Mouse (Mus musculus): ENCODE data around the gene Itpr1.

The Itpr1 gene

DNA sequence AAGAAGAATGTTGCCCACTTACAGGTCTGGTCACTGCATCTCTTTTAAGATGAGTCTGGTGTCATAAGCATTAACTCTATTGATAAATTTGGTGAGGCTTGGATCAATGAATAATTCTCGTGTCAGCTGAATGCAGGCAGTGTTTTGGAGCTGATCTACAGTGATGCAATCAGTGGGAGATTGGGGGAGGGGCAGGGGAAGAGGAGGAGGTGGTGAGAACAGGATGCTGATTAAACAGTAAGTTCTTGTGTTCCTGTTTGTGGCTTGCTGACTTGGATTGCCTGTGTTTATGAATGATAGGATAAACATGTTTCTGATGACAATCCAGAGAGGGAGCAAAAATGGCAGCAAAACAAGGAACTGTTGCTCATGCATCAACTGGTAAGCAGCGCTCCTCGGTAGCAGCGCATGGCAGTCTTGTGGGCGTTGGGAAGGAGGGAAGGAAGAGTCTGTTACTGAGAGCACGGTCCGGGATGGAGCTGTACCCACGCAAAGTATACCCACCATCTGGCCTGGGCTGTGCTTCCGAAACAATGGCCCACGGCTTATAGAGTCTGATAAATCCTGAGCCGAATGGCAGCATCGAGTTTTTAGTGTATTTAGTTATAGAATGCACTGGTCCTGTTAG lies 64.1 kb downstream of the Itpr1 start:
- no peak for DNase-seq (ENCODE audit: low spot score in 2 of 2)

DNA sequence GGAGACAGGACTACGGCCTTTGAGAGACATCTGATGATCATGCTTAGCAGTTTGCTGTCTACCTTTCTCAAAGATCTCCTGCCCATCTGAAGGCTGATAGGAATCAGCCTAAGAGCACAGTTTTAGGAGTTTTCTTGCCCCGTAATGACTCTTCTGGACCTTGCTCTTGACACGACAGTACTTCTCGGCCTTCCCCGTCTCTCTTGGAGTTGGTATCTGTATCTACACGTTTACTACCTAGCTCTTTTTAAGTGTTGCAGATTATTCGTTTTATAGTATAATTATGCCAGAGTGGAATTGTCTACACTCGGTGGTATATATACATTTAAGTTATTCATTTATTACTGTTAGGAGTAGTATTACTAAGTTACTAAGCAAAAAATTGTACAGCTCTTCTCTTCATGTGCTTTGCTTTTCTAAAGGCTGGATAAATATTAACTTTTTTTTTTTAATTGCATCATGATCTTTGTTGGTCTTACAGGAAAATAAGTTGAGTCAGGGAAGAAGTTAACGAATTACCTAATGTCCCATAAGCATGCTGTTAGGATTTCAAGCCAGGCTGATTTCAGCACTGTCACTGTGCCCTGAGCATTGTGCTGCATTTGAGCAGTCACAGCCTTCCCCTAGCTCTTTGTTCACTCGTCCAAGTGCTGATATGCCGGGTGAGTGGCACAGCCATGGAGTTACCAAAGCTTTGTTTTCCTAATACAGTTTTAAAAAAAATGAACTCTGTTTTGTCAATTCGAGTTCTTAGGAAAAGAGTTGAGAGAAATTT lies 64.9 kb downstream of the Itpr1 start:
- DNase-seq (ENCODE audit: low spot score in 2 of 2): no peak

DNA sequence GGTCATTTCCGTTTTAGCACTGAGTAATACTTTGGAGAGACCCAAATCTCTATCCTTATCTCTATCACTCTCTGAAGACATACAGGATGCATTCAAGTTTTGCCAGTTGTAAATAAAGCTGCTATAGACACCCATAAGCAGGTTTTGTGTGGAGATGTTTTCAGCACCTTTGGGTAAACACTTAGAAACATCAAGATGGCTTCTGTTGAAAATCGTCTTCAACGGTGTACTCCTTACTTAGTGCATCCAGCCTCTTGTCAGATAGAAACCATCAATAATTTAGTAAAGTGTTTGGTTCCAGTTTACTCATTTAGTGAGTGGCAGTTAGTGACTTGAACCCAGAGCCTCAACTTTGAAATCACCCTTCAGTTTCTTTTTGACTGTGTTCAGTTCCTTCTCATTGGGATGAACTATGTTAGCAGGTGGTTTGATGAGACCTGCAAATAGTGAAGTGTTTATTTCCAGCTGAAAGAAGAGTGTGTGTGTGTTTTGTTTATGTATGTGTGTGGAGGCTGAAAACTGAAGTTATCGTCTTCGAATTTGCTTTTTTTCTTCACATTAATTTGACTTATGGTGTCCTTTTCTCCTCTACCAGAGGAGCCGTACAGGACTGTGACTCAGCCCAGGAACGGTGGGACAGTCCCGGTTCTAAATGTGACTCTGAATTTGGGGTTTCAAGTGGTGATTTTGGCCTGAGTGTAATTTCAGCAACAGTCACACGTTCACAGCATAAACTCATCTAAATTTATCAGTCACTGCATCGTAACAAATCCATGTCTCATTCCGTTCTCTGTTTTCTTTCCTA lies 66.1 kb downstream of the Itpr1 start:
- no peak for DNase-seq (ENCODE audit: low spot score in 2 of 2)

DNA sequence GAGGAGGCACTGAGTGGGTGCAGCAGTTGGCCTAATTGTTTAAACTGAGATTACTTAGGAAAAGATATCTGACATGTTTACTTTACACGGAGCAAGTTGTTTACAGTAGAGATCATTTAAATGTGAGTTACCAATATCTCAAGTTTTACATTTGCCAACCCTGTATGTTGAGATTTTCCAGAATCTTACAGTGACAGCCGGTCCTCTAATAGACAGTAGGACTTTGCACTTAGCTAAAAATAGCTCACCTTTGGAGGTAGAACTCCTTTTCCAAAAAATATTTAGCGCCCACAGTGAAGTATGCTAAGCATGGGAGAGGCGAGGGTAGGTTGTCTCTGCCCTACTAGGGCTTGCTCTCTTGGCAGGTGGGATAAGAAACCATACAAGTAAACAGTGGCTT lies 69.2 kb downstream of the Itpr1 start:
- no peak for DNase-seq (ENCODE audit: low spot score in 2 of 2)

DNA sequence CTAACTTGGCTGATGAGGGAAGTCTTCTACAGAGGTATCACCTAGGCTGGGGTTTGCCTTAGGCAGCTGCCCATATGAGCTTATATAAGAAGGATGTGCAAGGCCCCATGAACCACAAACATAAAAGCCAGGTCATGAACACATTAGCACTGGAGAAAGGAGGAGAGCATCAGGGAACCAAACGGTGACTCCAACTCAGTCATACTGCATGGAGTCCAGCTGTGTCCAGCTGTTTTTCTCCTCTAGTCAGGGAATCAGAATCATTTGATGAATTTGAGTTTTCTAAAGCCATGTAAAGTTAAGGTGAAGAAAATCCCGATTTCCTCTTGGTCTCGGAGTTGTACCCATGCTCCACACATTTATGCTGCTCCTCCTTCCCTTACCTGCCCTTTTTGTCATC lies 69.7 kb downstream of the Itpr1 start:
- DNase-seq (ENCODE audit: low spot score in 2 of 2): no peak

DNA sequence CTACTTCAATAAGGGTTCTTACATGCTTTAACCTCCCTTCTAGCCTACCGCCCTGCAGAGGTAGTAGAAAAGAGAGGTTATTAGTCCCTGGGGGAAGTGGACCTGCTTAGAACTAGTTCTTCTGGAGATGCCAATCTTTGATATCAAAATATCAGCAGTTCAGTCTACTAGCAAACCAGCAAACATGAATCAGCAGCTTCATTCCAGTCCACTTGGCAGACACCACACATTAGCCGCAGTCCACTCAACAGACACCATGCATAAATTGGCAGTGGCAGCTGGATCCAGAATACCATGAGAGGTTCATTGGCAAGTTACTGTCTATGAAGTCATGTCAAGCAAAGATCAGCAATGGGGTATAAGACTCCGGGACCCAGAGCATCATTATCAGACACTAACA lies 71.8 kb downstream of the Itpr1 start:
- no peak for DNase-seq (ENCODE audit: low spot score in 2 of 2)

DNA sequence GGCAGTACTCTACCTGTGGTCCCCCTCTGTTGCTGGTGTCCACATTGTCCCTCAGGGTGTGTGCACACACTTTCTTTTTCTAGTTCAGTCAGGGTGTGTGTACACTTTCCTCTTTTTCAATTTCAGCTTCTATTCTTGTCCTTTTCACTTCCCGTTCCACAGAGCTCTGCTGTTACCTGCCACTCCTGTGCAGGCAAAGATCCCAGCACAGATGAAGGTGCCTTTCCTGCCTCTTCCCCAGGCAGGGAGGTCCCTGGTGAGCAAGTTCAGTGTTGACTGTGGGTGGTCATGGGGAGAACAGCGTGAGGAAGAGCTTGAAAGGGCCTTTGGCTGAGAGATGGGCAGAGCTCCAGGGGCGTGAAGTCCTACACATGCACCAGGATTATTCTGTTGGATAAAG lies 76.1 kb downstream of the Itpr1 start:
- DNase-seq (ENCODE audit: low spot score in 2 of 2): no peak

DNA sequence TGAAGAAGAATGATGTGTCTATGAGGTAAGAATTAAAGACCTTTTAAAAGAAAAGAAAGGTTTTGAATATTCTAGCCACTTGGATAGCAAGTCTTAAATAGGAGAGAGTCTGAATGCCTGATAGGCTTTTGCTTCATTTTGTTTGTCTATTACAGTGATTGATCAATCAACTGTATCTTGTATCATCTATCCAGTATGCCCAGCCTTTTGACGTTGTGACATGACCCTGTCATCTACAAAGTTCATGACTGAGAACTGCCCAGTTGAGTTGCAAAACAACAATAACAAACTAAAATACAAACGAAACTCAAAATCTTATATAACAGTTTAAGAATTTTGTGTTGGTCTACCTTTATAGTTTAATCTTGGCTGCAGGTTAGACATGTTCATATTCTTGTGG lies 78.1 kb downstream of the Itpr1 start:
- no peak for DNase-seq (ENCODE audit: low spot score in 2 of 2)

DNA sequence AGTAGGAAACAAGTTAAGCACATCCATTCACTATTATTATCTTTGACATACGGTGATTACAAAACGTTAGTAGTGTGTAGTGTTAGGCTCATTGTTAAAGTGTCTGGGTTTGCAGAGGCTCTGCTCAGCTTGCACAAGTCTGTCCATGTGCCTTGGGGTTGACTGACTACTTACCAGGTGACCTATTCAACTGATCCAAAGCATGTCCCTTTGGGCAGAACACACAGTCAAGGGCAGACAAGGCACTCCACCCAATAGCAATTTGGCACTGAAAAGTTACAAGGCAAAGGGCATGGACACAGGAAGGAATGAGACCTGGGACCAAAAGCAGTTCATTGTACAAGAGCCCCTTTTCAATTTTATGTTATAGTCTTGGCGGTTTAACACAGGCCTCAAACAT lies 78.7 kb downstream of the Itpr1 start:
- DNase-seq (ENCODE audit: low spot score in 2 of 2): no peak

DNA sequence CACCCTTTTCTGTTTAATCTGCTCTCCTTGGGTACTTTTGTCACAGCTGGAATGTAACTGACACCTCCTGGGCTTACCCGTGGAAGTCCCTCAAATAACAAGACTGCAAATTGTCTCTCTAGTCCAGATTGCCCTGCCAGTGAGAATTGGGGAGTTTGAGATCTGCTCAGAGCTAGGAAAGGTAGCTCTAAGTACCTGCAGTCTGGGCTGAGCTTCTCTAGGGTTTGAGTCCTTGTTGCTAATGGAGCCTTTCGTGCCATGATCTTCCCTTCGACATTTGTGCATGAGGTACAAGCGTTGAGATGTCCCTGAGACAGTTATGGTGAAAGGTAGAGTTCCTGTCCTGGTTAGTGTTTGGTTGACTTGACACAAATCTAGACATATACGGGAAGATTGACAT lies 89.0 kb downstream of the Itpr1 start:
- no peak for DNase-seq (ENCODE audit: low spot score in 2 of 2)

DNA sequence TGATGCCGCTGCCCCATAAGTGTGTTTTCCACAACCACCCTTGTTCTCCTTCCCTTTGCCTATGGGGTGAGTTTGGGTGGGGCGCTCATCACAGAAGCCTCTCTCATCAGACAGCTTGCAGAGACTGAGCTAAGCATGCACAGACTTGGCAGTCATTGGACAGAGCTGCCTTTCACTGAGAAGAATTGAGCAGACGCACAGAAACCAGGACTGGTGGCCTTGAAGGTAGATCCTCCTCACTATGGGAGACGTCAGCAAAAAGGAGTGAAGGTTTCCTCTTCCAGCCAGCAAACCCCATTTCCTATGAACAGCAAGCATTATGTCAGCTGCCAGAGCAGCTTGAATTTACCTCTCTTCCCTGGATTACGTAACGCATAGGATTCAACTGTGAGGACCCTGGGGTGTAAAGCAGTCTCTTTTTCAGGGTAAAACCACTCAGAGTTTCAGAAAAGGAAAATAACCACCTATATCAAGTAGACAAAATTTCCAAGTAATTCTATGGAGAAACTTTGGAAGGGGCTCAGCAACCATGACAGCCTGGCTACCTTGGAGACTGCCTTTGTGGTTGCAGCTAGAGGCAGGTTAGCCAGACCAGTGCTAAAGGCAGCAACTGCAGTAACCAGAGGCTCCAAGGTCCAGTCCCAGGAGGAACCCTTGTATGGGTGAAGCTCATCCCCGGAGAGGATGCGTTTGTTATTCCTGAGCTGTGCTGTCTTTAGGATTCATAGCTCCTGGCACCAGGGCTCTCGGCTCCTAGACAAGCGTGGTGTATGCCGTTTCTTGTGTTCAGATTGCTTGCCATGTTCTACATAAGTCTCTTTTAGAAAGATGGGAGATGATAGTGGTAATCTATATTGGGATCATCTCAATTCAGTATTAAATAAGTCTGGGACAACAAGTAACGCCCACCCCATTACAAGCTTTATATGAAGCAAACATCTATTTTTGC lies 91.0 kb downstream of the Itpr1 start:
- no peak for DNase-seq (ENCODE audit: low spot score in 2 of 2)

DNA sequence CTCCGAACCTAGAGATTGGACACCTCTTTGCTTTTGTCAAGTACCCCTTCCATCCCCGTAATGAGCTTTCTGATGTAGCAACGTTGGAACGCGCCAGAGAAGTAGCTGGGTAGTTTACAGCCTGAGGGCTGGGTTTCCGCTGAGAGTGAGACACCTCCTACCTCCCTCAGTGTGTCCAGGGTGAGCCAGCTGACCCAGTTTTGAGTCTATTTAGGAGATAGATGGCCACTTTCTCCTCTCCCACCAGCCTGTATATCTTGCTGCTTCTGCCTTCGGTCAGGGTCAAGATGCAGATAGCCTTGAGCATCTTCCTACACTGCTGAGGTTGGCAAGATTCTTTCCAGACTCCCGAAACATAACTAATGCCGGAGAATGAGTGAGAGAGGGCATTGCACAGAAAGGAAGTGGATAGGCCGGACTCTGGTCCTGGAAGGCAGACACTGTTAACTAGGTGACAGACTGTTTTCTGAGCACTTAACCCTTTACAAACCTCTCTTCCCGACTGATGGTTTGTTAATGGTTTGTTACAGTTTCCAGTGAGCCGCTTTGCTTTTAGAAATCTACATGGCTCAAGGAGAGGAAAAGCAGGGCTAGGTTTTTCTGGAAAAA lies 92.4 kb downstream of the Itpr1 start:
- DNase-seq (ENCODE audit: low spot score in 2 of 2): no peak

DNA sequence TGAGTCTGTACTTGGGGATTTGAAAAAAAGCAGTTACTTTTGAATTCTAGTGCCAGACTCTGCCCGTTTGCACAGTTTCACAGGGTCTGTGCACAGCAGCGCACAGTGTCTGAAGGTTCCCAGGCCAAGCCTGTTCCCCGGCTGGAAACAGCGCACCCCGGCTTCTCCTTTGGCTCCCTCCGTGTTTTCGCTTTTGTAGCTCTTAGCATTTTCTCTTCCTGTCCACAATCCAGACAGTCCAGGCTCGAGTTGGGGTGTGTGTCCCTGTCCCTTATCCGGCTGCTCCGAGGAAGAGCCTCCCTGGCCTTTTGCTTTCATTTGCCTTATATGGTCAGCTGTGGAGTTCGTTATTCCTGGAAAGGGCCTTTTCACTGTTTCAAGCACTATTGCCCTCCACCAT lies 93.3 kb downstream of the Itpr1 start:
- DNase-seq (ENCODE audit: low spot score in 2 of 2): no peak

DNA sequence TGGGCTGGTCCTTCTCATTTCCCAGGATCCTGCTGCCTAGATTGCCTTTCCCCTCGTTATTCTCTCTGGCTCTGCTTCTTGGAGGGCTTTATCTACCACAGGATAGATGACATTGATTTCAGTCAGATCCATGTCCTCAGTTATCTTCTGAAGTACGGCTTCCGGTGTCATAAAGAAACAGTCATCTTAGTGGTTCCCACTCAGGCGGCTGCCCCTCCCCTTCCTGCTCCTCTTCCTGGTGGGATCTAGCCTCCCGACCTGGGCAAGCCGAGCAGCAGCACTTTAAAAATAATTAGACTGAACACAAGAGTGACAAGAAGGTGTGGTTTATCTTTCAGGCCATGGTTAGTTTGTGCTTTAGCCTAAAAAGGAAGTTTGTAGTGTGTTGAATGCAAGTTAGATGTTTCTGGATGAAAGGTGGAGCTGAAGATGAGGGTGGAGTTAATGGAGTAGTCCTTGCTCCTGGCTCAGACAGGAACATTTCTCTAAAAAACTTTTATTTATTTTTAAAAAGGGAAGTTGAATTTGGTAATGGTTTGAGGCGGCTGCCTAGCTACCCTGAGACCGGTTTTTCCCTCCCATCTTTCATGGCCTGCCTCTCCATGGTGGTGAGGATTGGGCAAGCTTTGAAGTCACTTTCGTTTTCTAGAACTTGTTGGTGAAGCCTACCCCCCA lies 94.2 kb downstream of the Itpr1 start:
- DNase-seq (ENCODE audit: low spot score in 2 of 2): no peak

DNA sequence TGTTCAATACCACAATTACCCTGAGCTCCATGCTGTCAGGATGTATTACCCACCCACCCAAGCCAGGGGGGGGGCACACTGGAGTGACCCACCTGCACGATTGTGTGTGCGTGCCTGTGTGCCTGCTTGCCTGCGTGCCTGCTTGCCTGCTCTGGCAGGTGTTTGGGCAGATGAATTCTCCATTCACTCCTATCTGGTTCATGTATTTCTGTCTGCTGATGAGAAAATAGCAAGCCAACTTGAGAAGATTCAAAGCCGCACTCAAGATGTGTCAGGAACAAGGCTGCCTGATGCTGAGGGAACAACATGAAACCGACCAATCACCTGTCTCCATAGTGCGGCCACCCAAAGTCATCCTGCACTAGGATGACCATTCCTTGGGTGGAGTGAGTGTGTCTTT lies 94.9 kb downstream of the Itpr1 start:
- no peak for DNase-seq (ENCODE audit: low spot score in 2 of 2)

DNA sequence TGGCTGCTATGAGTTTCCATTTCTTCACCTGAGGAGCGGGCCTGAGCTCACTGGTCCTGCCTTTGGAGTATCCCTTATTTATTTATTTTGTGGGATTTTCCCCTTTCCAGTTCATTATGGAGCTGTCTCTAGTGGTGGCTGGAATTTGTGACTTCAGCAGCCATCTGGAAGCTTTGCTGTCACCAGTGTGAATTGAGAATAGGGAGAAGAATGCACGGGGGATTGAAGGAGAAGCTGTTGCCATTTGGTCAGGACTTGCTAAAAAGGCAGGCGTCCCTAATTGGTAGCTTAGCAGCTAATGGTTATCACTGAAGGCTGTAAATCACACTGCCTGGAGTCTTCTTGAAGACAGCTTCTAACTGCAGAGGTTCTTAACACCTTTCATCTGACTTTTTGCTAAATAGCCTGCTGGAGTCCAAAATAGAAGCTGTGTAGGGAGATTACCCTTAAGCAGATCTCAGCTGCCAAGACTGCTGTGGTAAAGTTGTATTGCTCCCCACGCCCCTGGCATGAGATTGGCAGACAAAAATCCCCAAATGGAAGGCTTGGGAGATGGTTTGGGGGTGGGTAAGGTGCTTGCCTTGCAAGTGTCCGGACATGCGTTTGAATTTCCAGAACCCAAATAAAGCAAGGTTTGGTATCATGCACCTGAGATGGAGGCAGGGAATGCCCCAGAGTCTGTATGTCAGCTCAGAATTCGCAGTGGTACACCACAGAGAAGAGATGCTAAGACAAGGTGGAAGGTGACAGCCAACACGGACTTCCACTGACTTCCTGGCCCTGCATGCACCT lies 96.7 kb downstream of the Itpr1 start:
- no peak for DNase-seq (ENCODE audit: low spot score in 2 of 2)

DNA sequence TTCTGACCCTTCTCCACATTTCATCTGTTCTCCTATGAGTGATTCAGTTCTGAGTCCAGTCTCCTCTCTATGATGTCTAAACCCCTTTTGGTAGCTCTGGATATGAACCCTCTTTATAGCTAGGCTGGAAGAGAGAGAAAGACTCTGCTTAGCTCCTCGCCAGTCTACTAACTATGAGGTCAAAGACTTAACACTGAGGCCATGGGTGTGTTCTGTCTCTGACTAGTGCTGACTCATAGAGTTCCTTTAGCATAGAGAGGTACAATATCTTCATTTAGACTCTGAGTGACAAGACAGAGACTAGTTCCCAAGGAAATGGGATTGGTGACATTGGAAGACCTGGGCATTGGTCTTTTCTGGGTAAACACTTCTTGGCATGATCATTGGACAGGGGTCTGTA lies 100.2 kb downstream of the Itpr1 start:
- no peak for DNase-seq (ENCODE audit: low spot score in 2 of 2)

DNA sequence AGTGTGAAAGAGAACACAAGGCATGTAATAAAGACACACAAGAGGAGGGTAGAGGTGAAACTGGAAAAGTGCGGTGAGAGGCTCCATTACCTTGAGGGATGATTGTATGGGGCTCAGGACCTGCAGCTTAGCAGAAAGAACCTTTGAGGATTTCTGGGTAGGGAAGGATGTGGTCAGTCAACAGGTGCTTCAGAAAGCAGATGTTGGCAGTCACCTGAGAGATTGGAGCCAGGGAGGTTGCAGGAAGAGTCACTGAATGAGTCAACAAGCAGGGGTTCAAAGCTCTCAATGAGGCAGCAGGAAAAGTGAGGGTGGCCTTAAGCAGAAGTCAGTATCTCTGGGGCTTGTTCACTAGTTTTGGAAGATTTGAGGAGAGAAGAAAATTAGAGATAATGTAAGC lies 101.1 kb downstream of the Itpr1 start:
- no peak for DNase-seq (ENCODE audit: low spot score in 2 of 2)

DNA sequence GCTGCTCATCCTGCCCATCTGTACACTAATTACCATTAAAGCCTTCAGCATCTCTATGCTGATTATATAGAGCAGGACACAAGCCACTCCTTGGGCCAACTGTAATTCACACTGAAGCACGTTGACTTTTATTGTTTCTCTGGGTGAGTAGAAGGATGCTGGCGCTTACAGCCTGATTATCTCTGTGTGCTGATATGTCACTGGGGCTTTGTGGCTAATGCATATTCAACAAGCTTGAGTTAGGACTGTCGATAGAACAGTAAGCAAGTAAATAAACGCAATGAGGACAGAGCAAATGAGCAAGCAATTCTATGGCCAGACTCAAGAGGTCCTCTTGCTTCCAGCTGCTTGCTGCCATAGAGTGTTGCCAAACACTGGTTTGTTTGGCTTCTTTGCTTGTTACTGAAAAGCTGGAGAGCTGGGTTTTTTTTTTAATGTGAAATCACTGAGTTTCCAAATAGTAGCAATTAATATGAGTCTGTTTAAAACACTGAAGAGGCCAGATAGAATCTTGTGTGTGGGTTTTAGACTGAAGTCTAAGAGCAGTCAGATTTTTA lies 103.5 kb downstream of the Itpr1 start:
- DNase-seq (ENCODE audit: low spot score in 2 of 2): no peak

DNA sequence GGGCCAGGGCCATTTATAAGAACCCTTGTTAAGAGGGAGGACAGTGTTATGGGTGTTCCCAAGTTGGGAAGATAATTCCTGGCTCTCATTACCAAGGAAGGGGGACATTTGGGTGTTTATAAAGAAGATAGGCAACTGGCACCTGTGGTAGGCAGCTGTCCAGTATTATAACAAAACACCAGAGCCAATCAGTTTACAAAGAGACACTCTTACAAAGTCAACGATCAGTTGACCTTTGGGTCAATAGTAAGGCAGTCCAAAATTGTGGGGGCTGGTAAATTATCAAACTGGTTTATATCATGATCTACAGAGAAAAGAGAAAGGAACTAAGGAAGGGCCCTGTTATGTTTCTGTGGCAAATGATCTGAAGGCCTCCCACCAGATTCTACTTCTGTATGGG lies 104.1 kb downstream of the Itpr1 start:
- DNase-seq (ENCODE audit: low spot score in 2 of 2): no peak
